Mouse (Mus musculus) liver, embryonic 16.5 days (tissue): ENCODE measurements around the gene Txnip. TPM values are rescaled to one million over a fixed set of nuclear protein-coding genes. Genes with fewer than 3 reads are reported as not detected.

Experiments
- ATAC-seq: fragments of 200-750 bp; cut with Nextera tagmentation; 2 replicates; pipeline ENCODE4 v1.8.0; 2017; ENCODE audit warnings: low read depth, mild to moderate bottlenecking, moderate number of reproducible peaks, moderate library complexity
- H3K27ac ChIP-seq: fragments of 300-500 bp; sonication (generic); 2 replicates; pipeline ENCODE4 v1.5.1; 2014; ENCODE audit warnings: mild to moderate bottlenecking, low read length
- H3K27me3 ChIP-seq: fragments of 300-500 bp; sonication (generic); 2 replicates; pipeline ENCODE4 v1.6.1; 2014; ENCODE audit warnings: low read depth, low read length, mixed read lengths; ENCODE audit not compliant: control insufficient read depth, insufficient read depth
- H3K36me3 ChIP-seq: fragments of 300-500 bp; sonication (generic); 2 replicates; pipeline ENCODE4 v1.6.1; 2014; ENCODE audit warnings: mild to moderate bottlenecking; ENCODE audit not compliant: control insufficient read depth, insufficient read depth
- H3K4me1 ChIP-seq: fragments of 300-500 bp; sonication (generic); 2 replicates; pipeline ENCODE4 v1.6.1; 2014; ENCODE audit warnings: low read depth, low read length, mixed read lengths; ENCODE audit not compliant: control insufficient read depth
- H3K4me2 ChIP-seq: fragments of 300-500 bp; sonication (generic); 2 replicates; pipeline ENCODE4 v1.6.1; 2014; ENCODE audit warnings: low read depth, low read length, mixed read lengths
- H3K4me3 ChIP-seq: fragments of 300-500 bp; sonication (generic); 2 replicates; pipeline ENCODE4 v1.5.1; 2014; ENCODE audit warnings: low read depth, mild to moderate bottlenecking, low read length
- H3K9ac ChIP-seq: fragments of 300-500 bp; sonication (generic); 2 replicates; pipeline ENCODE4 v1.6.1; 2014; ENCODE audit warnings: low read depth, low read length
- H3K9me3 ChIP-seq: fragments of 300-500 bp; sonication (generic); replicated peaks from 2 replicates; pipeline ENCODE4 v1.6.1; 2016; ENCODE audit warnings: low read length; ENCODE audit not compliant: control insufficient read depth
- WGBS: fragments of 180-500 bp; shearing (Covaris S2); extraction: QIAGEN DNeasy Blood & Tissue Kit; methylation state at CpG from one replicate; pipeline ENCODE4 v1.1.7; 2014; ENCODE audit not compliant: insufficient replicate concordance; 5-methylcytosine and 5-hydroxymethylcytosine counted together
- polyA plus RNA-seq: library from polyadenylated mRNA; unstranded; fragments of >200 nt; fragmentation: Nextera tagmentation; extraction: Ambion mirVana; gene quantifications from 2 replicates; pipeline ENCODE4 v1.2.1, GENCODE M21; 2015

The Txnip gene
- polyA plus RNA-seq, 1 experiment from 2014 or later, result 51.2 TPM

GRCm38 (mm10) chr3:96590657-96591056 lies 32.9 kb downstream of the Txnip start:
- Histone ChIP-seq H3K9ac (no peak overlapping the region), H3K27me3 (peaks cover 9% of the 10 kb centered on the region), H3K4me3 (no peak overlapping the region), H3K27ac (no peak overlapping the region), H3K9me3 (no peaks in the 10 kb centered on the region), H3K36me3 (0 out of 2 replicates have a peak, but pooled peaks cover 3% of the 10 kb centered on the region), H3K4me2 (no peak overlapping the region), H3K4me1 (peaks cover 9% of the 10 kb centered on the region)
- 66% methylated on average over 4 of the region's 4 CpGs for WGBS
- ATAC-seq, result no peak

GRCm38 (mm10) chr3:96593374-96593773 lies 35.6 kb downstream of the Txnip start:
- Histone ChIP-seq H3K4me1 (peaks cover 29% of the 10 kb centered on the region), H3K4me3 (peak overlapping the region; percentile 83), H3K9ac (peak overlapping the region; percentile 88), H3K4me2 (peak overlapping the region; percentile 88), H3K27me3 (peaks cover 36% of the 10 kb centered on the region), H3K27ac (peak overlapping the region; percentile 91), H3K36me3 (0 out of 2 replicates have a peak, but pooled peaks cover 3% of the 10 kb centered on the region), H3K9me3 (no peaks in the 10 kb centered on the region)
- no peak for ATAC-seq
- WGBS, result 1% methylated on average over 10 of the region's 10 CpGs

GRCm38 (mm10) chr3:96593790-96594560 lies 36.2 kb downstream of the Txnip start, which contains the start of gene Polr3gl:
Gene Polr3gl, minus strand, starts transcription at chr3:96594181.
- 0% methylated on average over 36 of the region's 38 CpGs for WGBS
- peaks cover 31% of the 10 kb centered on the region for H3K4me1 ChIP-seq

GRCm38 (mm10) chr3:96594851-96595250 lies 37.1 kb downstream of the Txnip start:
- 74% methylated on average over 5 of the region's 5 CpGs for WGBS

More at GRCm38 (mm10) chr3:96593790-96594560, 36.2 kb downstream of the Txnip start, which contains the start of gene Polr3gl:
- ATAC-seq, result peak; percentile 96
- H3K27ac ChIP-seq, result peak within 1 kb of the TSS; percentile 91
- peak within 1 kb of the TSS; percentile 88 for H3K9ac ChIP-seq
- peak within 1 kb of the TSS; percentile 83 for H3K4me3 ChIP-seq
- peaks cover 42% of the 10 kb centered on the region for H3K27me3 ChIP-seq
- H3K4me2 ChIP-seq, result peak within 1 kb of the TSS; percentile 88
- 0 out of 2 replicates have a peak, but pooled peaks cover 3% of the 10 kb centered on the region for H3K36me3 ChIP-seq
- H3K9me3 ChIP-seq, result no peaks in the 10 kb centered on the region

GRCm38 (mm10) chr3:96595661-96596060 lies 37.9 kb downstream of the Txnip start:
- ATAC-seq, result no peak
- Histone ChIP-seq H3K4me2 (no peak overlapping the region), H3K9me3 (no peaks in the 10 kb centered on the region), H3K27me3 (peaks cover 59% of the 10 kb centered on the region), H3K36me3 (no peaks in the 10 kb centered on the region), H3K27ac (no peak overlapping the region), H3K4me3 (no peak overlapping the region), H3K4me1 (peaks cover 31% of the 10 kb centered on the region), H3K9ac (no peak overlapping the region)
- WGBS, result 31% methylated on average over 6 of the region's 6 CpGs

More at GRCm38 (mm10) chr3:96594851-96595250, 37.1 kb downstream of the Txnip start:
- Histone ChIP-seq H3K27ac (no peak overlapping the region), H3K4me1 (peaks cover 31% of the 10 kb centered on the region), H3K9ac (no peak overlapping the region), H3K4me3 (no peak overlapping the region), H3K36me3 (0 out of 2 replicates have a peak, but pooled peaks cover 1% of the 10 kb centered on the region), H3K27me3 (peaks cover 51% of the 10 kb centered on the region), H3K4me2 (no peak overlapping the region), H3K9me3 (no peaks in the 10 kb centered on the region)
- no peak for ATAC-seq

GRCm38 (mm10) chr3:96596228-96596707 lies 38.5 kb downstream of the Txnip start, which contains the start of gene Ankrd34a:
Gene Ankrd34a, plus strand, starts transcription at chr3:96596636.
- no peaks in the 10 kb centered on the region for H3K36me3 ChIP-seq
- H3K27me3 ChIP-seq, result peaks cover 65% of the 10 kb centered on the region
- H3K4me2 ChIP-seq, result peak within 1 kb of the TSS; percentile 50
- WGBS, result 2% methylated on average over 23 of the region's 23 CpGs
- peak within 1 kb of the TSS; percentile 38 for H3K4me3 ChIP-seq
- H3K9me3 ChIP-seq, result no peaks in the 10 kb centered on the region
- no peak within 1 kb of the TSS for H3K27ac ChIP-seq
- peak within 1 kb of the TSS; percentile 23 for H3K9ac ChIP-seq
- peaks cover 31% of the 10 kb centered on the region for H3K4me1 ChIP-seq
- no peak for ATAC-seq

- Histone ChIP-seq H3K4me1 (peaks cover 31% of the 10 kb centered on the region), H3K36me3 (no peaks in the 10 kb centered on the region), H3K27me3 (peaks cover 71% of the 10 kb centered on the region), H3K4me3 (peak overlapping the region; percentile 28), H3K9ac (no peak overlapping the region), H3K9me3 (no peaks in the 10 kb centered on the region), H3K27ac (no peak overlapping the region), H3K4me2 (peak overlapping the region; percentile 50)
- no peak for ATAC-seq
- WGBS, result 3% methylated on average over 11 of the region's 12 CpGs
These were observed 39.1 kb downstream of the Txnip start for GRCm38 (mm10) chr3:96596855-96597254.

GRCm38 (mm10) chr3:96597435-96597891 lies 39.7 kb downstream of the Txnip start:
- peaks cover 73% of the 10 kb centered on the region for H3K27me3 ChIP-seq
- H3K4me2 ChIP-seq, result peak overlapping the region; percentile 50
- no peak for ATAC-seq
- peak overlapping the region; percentile 23 for H3K9ac ChIP-seq
- H3K27ac ChIP-seq, result no peak overlapping the region
- H3K9me3 ChIP-seq, result no peaks in the 10 kb centered on the region
- no peaks in the 10 kb centered on the region for H3K36me3 ChIP-seq
- WGBS, result 0% methylated on average over 40 of the region's 40 CpGs
- peaks cover 26% of the 10 kb centered on the region for H3K4me1 ChIP-seq
- peak overlapping the region; percentile 38 for H3K4me3 ChIP-seq
